Mouse (Mus musculus) spleen, adult 18-20 months (tissue): Measurements from ENCODE around the gene Plin5.
"Not testable (repeated sequence)": the region's sequence is repeated elsewhere in the genome, so short reads cannot be mapped to it uniquely, and the experiment has no call there.

Source experiments
- DNase-seq, 2 experiments: peaks; one replicate each; pipeline ENCODE4 v3.0.0; 2022; ENCODE audit warnings: mixed read lengths in 2 of 2

Gene Plin5

GRCm38 (mm10) chr17:56066451-56066850 is 50.9 kb downstream of the Plin5 start:
- no peak for DNase-seq

DNA sequence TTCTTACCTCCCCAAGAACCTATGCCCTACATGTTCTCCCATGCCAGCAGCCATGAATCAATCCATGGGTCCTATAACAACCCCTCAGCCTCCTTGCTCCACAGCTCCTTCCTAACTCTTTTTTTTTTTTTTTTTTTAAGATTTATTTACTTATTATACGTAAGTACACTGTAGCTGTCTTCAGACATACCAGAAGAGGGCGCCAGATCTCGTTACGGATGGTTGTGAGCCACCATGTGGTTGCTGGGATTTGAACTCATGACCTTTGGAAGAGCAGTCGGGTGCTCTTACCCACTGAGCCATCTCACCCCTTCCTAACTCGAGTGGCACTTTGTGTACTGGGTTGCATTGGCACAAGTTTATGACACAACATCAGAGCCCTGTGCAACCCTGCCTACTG is 51.7 kb downstream of the Plin5 start:
- DNase-seq: not testable (repeated sequence)

DNA sequence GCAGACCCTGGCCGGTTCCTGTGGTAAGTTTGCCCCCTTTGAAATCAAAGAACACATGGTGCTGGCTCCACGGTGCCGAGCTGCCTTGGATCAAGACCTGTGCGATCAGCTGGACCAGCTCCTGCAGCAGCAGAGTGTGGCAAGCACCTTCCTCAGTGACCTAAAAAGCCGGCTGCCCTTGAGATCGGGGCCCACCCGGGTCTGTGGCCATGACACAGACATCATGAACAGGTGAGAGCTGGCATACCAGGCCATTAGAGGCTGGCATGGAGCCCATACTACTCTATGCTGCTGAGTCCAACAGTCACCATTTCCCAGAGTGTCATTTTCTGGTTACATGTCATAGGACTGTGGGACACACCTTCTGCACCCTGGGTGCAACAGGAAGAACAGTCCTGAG is 55.3 kb downstream of the Plin5 start:
- DNase-seq: no peak
